Mouse (Mus musculus): ENCODE results near the gene Defa32. TPM values are rescaled to one million over a fixed set of nuclear protein-coding genes. Genes with fewer than 3 reads are reported as not detected.
"Not testable (repeated sequence)": the region's sequence is repeated elsewhere in the genome, so short reads cannot be mapped to it uniquely, and the experiment has no call there.

The Defa32 gene
- polyA plus RNA-seq (2014; fragmentation: Nextera tagmentation; extraction: Ambion mirVana): not detected in 2 replicates

- H3K9ac ChIP-seq (ENCODE audit: low read length); H3K36me3 ChIP-seq (ENCODE audit: control insufficient read depth, insufficient read depth, low read length); ATAC-seq (ENCODE audit: low FRiP score); H3K27ac ChIP-seq (ENCODE audit: low read depth, low read length); H3K4me3 ChIP-seq (ENCODE audit: low read depth, low read length); H3K4me1 ChIP-seq (ENCODE audit: control insufficient read depth, insufficient read depth, low read length); H3K27me3 ChIP-seq (ENCODE audit: control insufficient read depth, insufficient read depth, low read length); H3K4me2 ChIP-seq; DNase-seq (ENCODE audit: low spot score, missing footprints); H3K9me3 ChIP-seq (ENCODE audit: control insufficient read depth, low read length): not testable (repeated sequence)
- no CpG with 5 or more reads among the region's 2 CpGs for WGBS
Observed at GRCm38 (mm10) chr8:21528732-21529131, at the start of gene Defa32. TSS of gene Defa32 (plus strand) at chr8:21529032.

GRCm38 (mm10) chr8:21508958-21509357, 19.9 kb upstream of the Defa32 start, which contains the start of gene Defa20:
TSS of gene Defa20 (plus strand) at chr8:21509258.
- H3K27ac ChIP-seq (ENCODE audit: low read depth, low read length); H3K9ac ChIP-seq (ENCODE audit: low read length); DNase-seq (ENCODE audit: low spot score, missing footprints); H3K9me3 ChIP-seq (ENCODE audit: control insufficient read depth, low read length); H3K4me2 ChIP-seq; H3K27me3 ChIP-seq (ENCODE audit: control insufficient read depth, insufficient read depth, low read length); H3K4me3 ChIP-seq (ENCODE audit: low read depth, low read length); ATAC-seq (ENCODE audit: low FRiP score); H3K36me3 ChIP-seq (ENCODE audit: control insufficient read depth, insufficient read depth, low read length); H3K4me1 ChIP-seq (ENCODE audit: control insufficient read depth, insufficient read depth, low read length): not testable (repeated sequence)
- WGBS: no CpG with 5 or more reads among the region's 2 CpGs

- WGBS: no CpG with 5 or more reads among the region's 1 CpGs
Observed at GRCm38 (mm10) chr8:21565086-21565485, 36.3 kb downstream of the Defa32 start, which contains the start of gene Defa37. TSS of gene Defa37 (plus strand) at chr8:21565386.

More at GRCm38 (mm10) chr8:21565086-21565485, 36.3 kb downstream of the Defa32 start, which contains the start of gene Defa37:
- not testable (repeated sequence) for H3K36me3 ChIP-seq (ENCODE audit: control insufficient read depth, insufficient read depth, low read length); ATAC-seq (ENCODE audit: low FRiP score); DNase-seq (ENCODE audit: low spot score, missing footprints); H3K27me3 ChIP-seq (ENCODE audit: control insufficient read depth, insufficient read depth, low read length); H3K4me2 ChIP-seq; H3K4me3 ChIP-seq (ENCODE audit: low read depth, low read length); H3K9ac ChIP-seq (ENCODE audit: low read length); H3K9me3 ChIP-seq (ENCODE audit: control insufficient read depth, low read length); H3K27ac ChIP-seq (ENCODE audit: low read depth, low read length); H3K4me1 ChIP-seq (ENCODE audit: control insufficient read depth, insufficient read depth, low read length)

Other genes starting within 250 kb of the Defa32 start
- gene Defa27, start 213.5 kb upstream of the Defa32 start, polyA plus RNA-seq (2014; fragmentation: Nextera tagmentation; extraction: Ambion mirVana): not detected in 2 replicates
- gene Defa29, start 202.0 kb upstream of the Defa32 start, polyA plus RNA-seq (2014; fragmentation: Nextera tagmentation; extraction: Ambion mirVana): not detected in 2 replicates
- gene Defa2, start 150.5 kb upstream of the Defa32 start, polyA plus RNA-seq (2014; fragmentation: Nextera tagmentation; extraction: Ambion mirVana): not detected in 2 replicates
- gene Defa33, start 137.2 kb upstream of the Defa32 start, polyA plus RNA-seq (2014; fragmentation: Nextera tagmentation; extraction: Ambion mirVana): not detected in 2 replicates
- not detected in 2 replicates for gene Defa36, start 101.6 kb upstream of the Defa32 start, polyA plus RNA-seq (2014; fragmentation: Nextera tagmentation; extraction: Ambion mirVana)
- not detected in 2 replicates for gene Gm7849, start 72.5 kb upstream of the Defa32 start, polyA plus RNA-seq (2014; fragmentation: Nextera tagmentation; extraction: Ambion mirVana)
- not detected in 2 replicates for gene Defa20, start 19.8 kb upstream of the Defa32 start, polyA plus RNA-seq (2014; fragmentation: Nextera tagmentation; extraction: Ambion mirVana)
- not detected in 2 replicates for gene Defa37, start 36.4 kb downstream of the Defa32 start, polyA plus RNA-seq (2014; fragmentation: Nextera tagmentation; extraction: Ambion mirVana)
- gene Defa28, start 54.0 kb downstream of the Defa32 start, polyA plus RNA-seq (2014; fragmentation: Nextera tagmentation; extraction: Ambion mirVana): not detected in 2 replicates
- gene Gm7861, start 65.5 kb downstream of the Defa32 start, polyA plus RNA-seq (2014; fragmentation: Nextera tagmentation; extraction: Ambion mirVana): not detected in 2 replicates
- gene Defa26, start 89.2 kb downstream of the Defa32 start, polyA plus RNA-seq (2014; fragmentation: Nextera tagmentation; extraction: Ambion mirVana): not detected in 2 replicates
- gene Defa17, start 126.7 kb downstream of the Defa32 start, polyA plus RNA-seq (2014; fragmentation: Nextera tagmentation; extraction: Ambion mirVana): not detected in 2 replicates
- gene Defa34, start 136.8 kb downstream of the Defa32 start, polyA plus RNA-seq (2014; fragmentation: Nextera tagmentation; extraction: Ambion mirVana): not detected in 2 replicates
- not detected in 2 replicates for gene AY761184, start 174.6 kb downstream of the Defa32 start, polyA plus RNA-seq (2014; fragmentation: Nextera tagmentation; extraction: Ambion mirVana)
- gene Defa24, start 205.5 kb downstream of the Defa32 start, polyA plus RNA-seq (2014; fragmentation: Nextera tagmentation; extraction: Ambion mirVana): not detected in 2 replicates

Measured in midbrain, embryonic 11.5 days (tissue).